In genomic region chr2:68376660-68377059, GRCm38 (mm10) we compare ENCODE assay signal across 7 mouse cellular contexts.
A peak's percentile ranks its signal among the peaks of the same experiment; 100 is the strongest.
DNase-seq lines count a peak whose midpoint lies in the region; ATAC-seq and TF ChIP-seq lines count a peak whose summit lies in the region.

No protein-coding gene starts in this region.

- H3K36me3 ChIP-seq in heart, embryonic 15.5 days, result no peaks in the 10 kb centered on the region
- H3K36me3 ChIP-seq in thymus, adult 2 months (ENCODE audit: control insufficient read depth, insufficient read depth, low read length), result no peaks in the 10 kb centered on the region

- no peak for ATAC-seq in heart, embryonic 15.5 days (replicated peaks; ENCODE audit: insufficient number of reproducible peaks, insufficient read depth, low FRiP score, low read depth)

- no peak for TF ChIP-seq CTCF in thymus, adult 2 months (IDR thresholded peaks at IDR 0.05; ENCODE audit: borderline replicate concordance, control insufficient read depth, extremely low read depth, insufficient read depth, low read length, poor library complexity)
- TF ChIP-seq CTCF in left cerebral cortex, adult 2 months (IDR thresholded peaks at IDR 0.05), result no peak; the same call in 1 of the 2 replicates

- TF ChIP-seq POLR2A in thymus, adult 2 months (IDR thresholded peaks at IDR 0.05; ENCODE audit: control insufficient read depth, extremely low read depth, insufficient read depth, low read length, poor library complexity), result no peak

- no peaks in the 10 kb centered on the region for H3K27me3 ChIP-seq in heart, embryonic 15.5 days
- no peaks in the 10 kb centered on the region for H3K27me3 ChIP-seq in thymus, adult 2 months (ENCODE audit: control insufficient read depth, insufficient read depth, low read length)

- peaks cover 79% of the 10 kb centered on the region for H3K4me1 ChIP-seq in heart, embryonic 15.5 days (replicated peaks)
- peaks cover 23% of the 10 kb centered on the region for H3K4me1 ChIP-seq in thymus, adult 2 months (replicated peaks; ENCODE audit: control insufficient read depth, insufficient read depth, low read length)

- H3K9ac ChIP-seq in heart, embryonic 15.5 days, result peak overlapping the region; percentile 28; the same call in 1 of the 2 replicates

- peak; percentile 74 for DNase-seq in adrenal gland, adult 8-10 months
- DNase-seq in cerebellum, adult 9-10 months, result peak; percentile 57
- peak; percentile 14 for DNase-seq in lung, postnatal 25 days (ENCODE audit: low spot score)
- no peak for DNase-seq in embryo, embryonic 11 days
- no peak for DNase-seq in thymus, adult 2 months
- DNase-seq in left cerebral cortex, adult 2 months (ENCODE audit: extremely low spot score in 1 of 2, low spot score in 2 of 2), result no peak

- intact Hi-C loops in left cerebral cortex, adult 2 months (cut with DNase I), result no loop called here

- no peaks in the 10 kb centered on the region for H3K9me3 ChIP-seq in heart, embryonic 15.5 days (replicated peaks)

- H3K4me3 ChIP-seq in heart, embryonic 15.5 days, result no peak overlapping the region
- H3K4me3 ChIP-seq in thymus, adult 2 months (ENCODE audit: control insufficient read depth, insufficient read depth, low read length), result no peak overlapping the region
- H3K4me3 ChIP-seq in left cerebral cortex, adult 2 months, result no peak overlapping the region

- 39% methylated on average over 12 of the region's 12 CpGs for WGBS in heart, embryonic 15.5 days
- 93% methylated on average over 12 of the region's 12 CpGs for WGBS in thymus, adult 2 months

- H3K27ac ChIP-seq in heart, embryonic 15.5 days, result peak overlapping the region; percentile 89
- H3K27ac ChIP-seq in thymus, adult 2 months (ENCODE audit: control insufficient read depth, insufficient read depth, low read length), result no peak overlapping the region
- no peak overlapping the region for H3K27ac ChIP-seq in left cerebral cortex, adult 2 months

- peak overlapping the region; percentile 33 for H3K4me2 ChIP-seq in heart, embryonic 15.5 days

Comparison
In these comparisons a context has a peak if more than half of its experiments do, and no peak if none do; other contexts are left out.
1. DNase-seq: peak in adrenal gland, adult 8-10 months (single experiment), cerebellum, adult 9-10 months (single experiment) and lung, postnatal 25 days (single experiment); none in embryo, embryonic 11 days (single experiment), thymus, adult 2 months (single experiment) and left cerebral cortex, adult 2 months (0 of 2).